Mouse (Mus musculus) B cell, adult 62 days (primary cell): ENCODE measurements around the gene Frmpd3. TPM values are rescaled to one million over a fixed set of nuclear protein-coding genes. Genes with fewer than 3 reads are reported as not detected.

Experiments
- total RNA-seq: library from RNA; stranded (reverse); gene quantifications from 4 replicates; pipeline ENCODE4 v1.2.4, GENCODE M21; 2023

Frmpd3 gene
- total RNA-seq: not detected in 4 replicates

GRCm38 (mm10) chrX:140341656-140342392 lies at the start of gene Frmpd3:
TSS of gene Frmpd3 (plus strand) at chrX:140342263.

GRCm38 (mm10) chrX:140456279-140456731 lies 114.2 kb downstream of the Frmpd3 start, which contains the start of gene Prps1:
TSS of gene Prps1 (plus strand) at chrX:140456613.

Other genes with a start within 250 kb of the Frmpd3 start
- 36.6 to 47.5 TPM (median 41.9 TPM) in 4 replicates for gene Prps1, start 114.3 kb downstream of the Frmpd3 start, total RNA-seq